Mouse (Mus musculus): ENCODE data around the gene Mpeg1.

DNA sequence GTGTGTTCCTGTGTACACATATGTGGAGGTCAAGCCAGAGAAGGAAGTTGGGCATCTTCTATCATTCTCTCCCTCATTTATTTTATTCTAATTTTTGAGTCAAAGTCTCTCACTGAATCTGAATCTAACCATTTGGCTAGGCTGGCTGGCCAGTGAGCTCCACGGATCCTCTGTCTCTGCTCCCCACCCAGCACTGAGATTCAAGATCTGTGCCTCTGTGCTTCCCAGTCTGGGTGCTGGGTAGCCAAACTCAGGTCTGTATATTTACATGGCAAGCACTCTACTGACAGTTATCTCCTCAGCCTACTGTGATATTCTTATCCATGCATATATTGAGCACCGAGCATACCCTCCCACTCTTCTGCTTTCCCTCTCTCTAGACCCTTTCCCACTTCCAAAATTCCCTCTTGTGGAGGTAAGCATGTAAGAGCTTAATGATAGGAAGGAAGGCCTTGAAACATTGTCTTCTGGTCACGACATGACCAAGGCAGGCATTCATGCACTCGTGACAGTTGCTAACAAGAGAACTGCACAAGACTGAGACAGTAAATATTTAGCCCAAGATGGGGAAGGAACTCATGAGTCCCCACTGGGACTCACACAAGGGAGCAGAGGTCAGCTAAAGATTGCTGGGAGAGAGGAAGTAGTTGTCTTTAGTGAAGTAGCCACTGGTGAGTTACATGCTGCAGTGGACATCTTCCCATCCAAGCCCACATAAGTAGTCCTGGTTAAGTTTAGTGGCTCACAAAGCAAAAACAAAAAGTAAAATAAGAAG is 24.6 kb upstream of the Mpeg1 start:
- TF ChIP-seq POLR2A (IDR thresholded peaks at IDR 0.05; ENCODE audit: borderline replicate concordance, insufficient read depth, low read length), result no peak
- no peak for TF ChIP-seq CTCF (IDR thresholded peaks at IDR 0.05; ENCODE audit: borderline replicate concordance, insufficient read depth, low read depth, low read length)

Data from cerebellum, adult 2 months (tissue).